8 mouse cellular contexts compared by ENCODE assay signal in genomic region chr6:85916596-85916995, GRCm38 (mm10). TPM values are rescaled to one million over a fixed set of nuclear protein-coding genes. Genes with fewer than 3 reads are reported as not detected.
A peak's percentile ranks its signal among the peaks of the same experiment; 100 is the strongest.
DNase-seq lines count a peak whose midpoint lies in the region; ATAC-seq and TF ChIP-seq lines count a peak whose summit lies in the region.

No protein-coding gene starts in this region.

- peak overlapping the region; percentile 65 for H3K4me2 ChIP-seq in hindbrain, embryonic 15.5 days
- H3K4me2 ChIP-seq in midbrain, embryonic 13.5 days (replicated peaks): peak overlapping the region; percentile 86

- peak; percentile 74 for DNase-seq in kidney, adult 2 months
- DNase-seq in kidney, postnatal 10 days: no peak
- DNase-seq in layer of hippocampus, postnatal 10 days (ENCODE audit: low spot score in 2 of 2): no peak
- DNase-seq in urinary bladder, postnatal 25 days (ENCODE audit: low spot score): no peak

- peaks cover 1% of the 10 kb centered on the region; the same call in 1 of the 2 replicates for H3K36me3 ChIP-seq in kidney, adult 2 months (ENCODE audit: control insufficient read depth, insufficient read depth, low read length)
- H3K36me3 ChIP-seq in hindbrain, embryonic 15.5 days: 0 out of 2 replicates have a peak, but pooled peaks cover 4% of the 10 kb centered on the region
- peaks cover 3% of the 10 kb centered on the region; the same call in 1 of the 2 replicates for H3K36me3 ChIP-seq in midbrain, embryonic 13.5 days

- TF ChIP-seq POLR2A in kidney, adult 2 months (IDR thresholded peaks at IDR 0.05; ENCODE audit: low read depth, low read length): no peak

- WGBS in kidney, adult 2 months: 58% methylated on average over 6 of the region's 6 CpGs
- 89% methylated on average over 6 of the region's 6 CpGs for WGBS in hindbrain, embryonic 15.5 days
- WGBS in midbrain, embryonic 13.5 days: 82% methylated on average over 6 of the region's 6 CpGs

- H3K9me3 ChIP-seq in hindbrain, embryonic 15.5 days: no peaks in the 10 kb centered on the region
- no peaks in the 10 kb centered on the region for H3K9me3 ChIP-seq in midbrain, embryonic 13.5 days

- H3K27me3 ChIP-seq in kidney, adult 2 months (replicated peaks; ENCODE audit: control insufficient read depth, insufficient read depth, low read length): no peaks in the 10 kb centered on the region
- no peaks in the 10 kb centered on the region for H3K27me3 ChIP-seq in hindbrain, embryonic 15.5 days
- no peaks in the 10 kb centered on the region for H3K27me3 ChIP-seq in midbrain, embryonic 13.5 days

- no peak for TF ChIP-seq CTCF in kidney, adult 2 months (conservative IDR thresholded peaks at IDR 0.05; ENCODE audit: insufficient read depth, insufficient read length, low read depth, low read length)

- peak overlapping the region; percentile 63 for H3K9ac ChIP-seq in hindbrain, embryonic 15.5 days
- H3K9ac ChIP-seq in midbrain, embryonic 13.5 days (replicated peaks): peak overlapping the region; percentile 69

- peak overlapping the region; percentile 92 for H3K27ac ChIP-seq in kidney, adult 2 months (ENCODE audit: insufficient read depth, low read depth, low read length)
- peak overlapping the region; percentile 65; the same call in 1 of the 2 replicates for H3K27ac ChIP-seq in brown adipose tissue, adult 24 weeks (replicated peaks; ENCODE audit: low read depth, low read length)
- H3K27ac ChIP-seq in hindbrain, embryonic 15.5 days (replicated peaks): peak overlapping the region; percentile 88
- peak overlapping the region; percentile 85 for H3K27ac ChIP-seq in midbrain, embryonic 13.5 days

- peak overlapping the region; percentile 55 for H3K4me3 ChIP-seq in kidney, adult 2 months (ENCODE audit: insufficient read depth, low read depth, low read length)
- peak overlapping the region; percentile 96 for H3K4me3 ChIP-seq in brown adipose tissue, adult 24 weeks (ENCODE audit: insufficient read depth, low read depth, low read length)
- H3K4me3 ChIP-seq in hindbrain, embryonic 15.5 days: peak overlapping the region; percentile 55
- H3K4me3 ChIP-seq in midbrain, embryonic 13.5 days (replicated peaks): peak overlapping the region; percentile 54

- no peak for ATAC-seq in hindbrain, embryonic 15.5 days (ENCODE audit: low FRiP score, low read depth)
- ATAC-seq in midbrain, embryonic 13.5 days: no peak
- no peak for ATAC-seq in activated CD4-positive, CD25-positive, alpha-beta regulatory T cell, adult 4 months

- H3K4me1 ChIP-seq in kidney, adult 2 months (ENCODE audit: control insufficient read depth, insufficient read depth, low read length): peaks cover 11% of the 10 kb centered on the region; the same call in 1 of the 2 replicates
- no peaks in the 10 kb centered on the region for H3K4me1 ChIP-seq in brown adipose tissue, adult 24 weeks (ENCODE audit: control insufficient read depth, insufficient read depth, insufficient read length, low read length)
- H3K4me1 ChIP-seq in hindbrain, embryonic 15.5 days (replicated peaks): peaks cover 18% of the 10 kb centered on the region
- H3K4me1 ChIP-seq in midbrain, embryonic 13.5 days (replicated peaks): peaks cover 17% of the 10 kb centered on the region

RNA-seq across cellular contexts. Expression of gene Nat8f1, which starts 1.1 kb away (rescaled TPM):
- 858 and 975 TPM in 2 replicates for polyA plus RNA-seq in kidney, adult 2 months (2012; rRNA removed)
- polyA plus RNA-seq in brown adipose tissue, adult 24 weeks (2012; ENCODE audit: insufficient read depth, insufficient read length, missing spikeins): 11.6 and 12.2 TPM in 2 replicates
- 20.5 and 20.7 TPM in 2 replicates for polyA plus RNA-seq in hindbrain, embryonic 15.5 days (2015; fragmentation: Nextera tagmentation; extraction: Ambion mirVana)
- polyA plus RNA-seq in midbrain, embryonic 13.5 days (2015; fragmentation: Nextera tagmentation; extraction: Ambion mirVana): 14.0 and 15.7 TPM in 2 replicates
- 10 to 100 TPM; 13.1 to 16.2 TPM for total RNA-seq in layer of hippocampus, postnatal 10 days (2021)
- polyA plus RNA-seq in activated CD4-positive, CD25-positive, alpha-beta regulatory T cell, adult 4 months (2017; shearing (Covaris generic)): 10 to 100 TPM; 11.3 to 11.6 TPM

RNA-seq across cellular contexts. Expression of gene Tprkb, which starts 4.9 kb away (rescaled TPM):
- polyA plus RNA-seq in kidney, adult 2 months (2012; rRNA removed): 140 and 151 TPM in 2 replicates
- polyA plus RNA-seq in brown adipose tissue, adult 24 weeks (2012; ENCODE audit: insufficient read depth, insufficient read length, missing spikeins): 10.1 and 19.7 TPM in 2 replicates
- 47.7 and 50.5 TPM in 2 replicates for polyA plus RNA-seq in hindbrain, embryonic 15.5 days (2015; fragmentation: Nextera tagmentation; extraction: Ambion mirVana)
- 41.0 and 52.0 TPM in 2 replicates for polyA plus RNA-seq in midbrain, embryonic 13.5 days (2015; fragmentation: Nextera tagmentation; extraction: Ambion mirVana)
- 10 to 100 TPM; 51.7 to 54.5 TPM for total RNA-seq in layer of hippocampus, postnatal 10 days (2021)
- 10 to 100 TPM; 50.0 to 63.1 TPM for polyA plus RNA-seq in activated CD4-positive, CD25-positive, alpha-beta regulatory T cell, adult 4 months (2017; shearing (Covaris generic))

RNA-seq across cellular contexts. Expression of gene Nat8f4, which starts 11.9 kb away (rescaled TPM):
- 5.2 and 5.7 TPM in 2 replicates for polyA plus RNA-seq in kidney, adult 2 months (2012; rRNA removed)
- polyA plus RNA-seq in brown adipose tissue, adult 24 weeks (2012; ENCODE audit: insufficient read depth, insufficient read length, missing spikeins): 0.55 and 0.75 TPM in 2 replicates
- 6.2 and 6.6 TPM in 2 replicates for polyA plus RNA-seq in hindbrain, embryonic 15.5 days (2015; fragmentation: Nextera tagmentation; extraction: Ambion mirVana)
- 7.0 TPM in 2 replicates for polyA plus RNA-seq in midbrain, embryonic 13.5 days (2015; fragmentation: Nextera tagmentation; extraction: Ambion mirVana)
- total RNA-seq in layer of hippocampus, postnatal 10 days (2021): 1 to 10 TPM; 3.8 to 4.3 TPM
- polyA plus RNA-seq in activated CD4-positive, CD25-positive, alpha-beta regulatory T cell, adult 4 months (2017; shearing (Covaris generic)): 1 to 10 TPM; 7.3 to 7.7 TPM

RNA-seq across cellular contexts. Expression of gene Dusp11, which starts 44.9 kb away (rescaled TPM):
- polyA plus RNA-seq in kidney, adult 2 months (2012; rRNA removed): 35.0 and 36.6 TPM in 2 replicates
- 31.9 and 39.0 TPM in 2 replicates for polyA plus RNA-seq in brown adipose tissue, adult 24 weeks (2012; ENCODE audit: insufficient read depth, insufficient read length, missing spikeins)
- polyA plus RNA-seq in hindbrain, embryonic 15.5 days (2015; fragmentation: Nextera tagmentation; extraction: Ambion mirVana): 52.2 and 53.9 TPM in 2 replicates
- 50.9 and 51.3 TPM in 2 replicates for polyA plus RNA-seq in midbrain, embryonic 13.5 days (2015; fragmentation: Nextera tagmentation; extraction: Ambion mirVana)
- 10 to 100 TPM; 79.0 to 89.5 TPM for total RNA-seq in layer of hippocampus, postnatal 10 days (2021)
- 100 to 1,000 TPM; 223 to 225 TPM for polyA plus RNA-seq in activated CD4-positive, CD25-positive, alpha-beta regulatory T cell, adult 4 months (2017; shearing (Covaris generic))

RNA-seq across cellular contexts. Expression of gene Nat8f2, which starts 47.6 kb away (rescaled TPM):
- 4.8 and 5.7 TPM in 2 replicates for polyA plus RNA-seq in kidney, adult 2 months (2012; rRNA removed)
- polyA plus RNA-seq in brown adipose tissue, adult 24 weeks (2012; ENCODE audit: insufficient read depth, insufficient read length, missing spikeins): not detected in 2 replicates
- polyA plus RNA-seq in hindbrain, embryonic 15.5 days (2015; fragmentation: Nextera tagmentation; extraction: Ambion mirVana): not detected in 2 replicates
- polyA plus RNA-seq in midbrain, embryonic 13.5 days (2015; fragmentation: Nextera tagmentation; extraction: Ambion mirVana): not detected in 2 replicates
- total RNA-seq in layer of hippocampus, postnatal 10 days (2021): 1 to 10 TPM in 1 of 2 experiments, under 1 TPM in 1; 0.76 to 1.1 TPM
- not detected for polyA plus RNA-seq in activated CD4-positive, CD25-positive, alpha-beta regulatory T cell, adult 4 months (2017; shearing (Covaris generic))

Comparison
In these comparisons a context has a peak if more than half of its experiments do, and no peak if none do; other contexts are left out.
1. RNA of gene Nat8f1, which starts 1.1 kb away (polyA plus RNA-seq): 858 to 975 TPM in kidney, adult 2 months; 20.5 to 20.7 TPM in hindbrain, embryonic 15.5 days, 14.0 to 15.7 TPM in midbrain, embryonic 13.5 days, 11.6 to 12.2 TPM in brown adipose tissue, adult 24 weeks and 11.3 to 11.6 TPM in activated CD4-positive, CD25-positive, alpha-beta regulatory T cell, adult 4 months; every median in the first group is over 10 times any median in the second.
2. Peak in every context shown above with its lines, with median percentiles within 50 percentile points of each other: H3K27ac ChIP-seq and H3K4me3 ChIP-seq.